Mouse (Mus musculus): ENCODE measurements at regions not wholly inside any gene's neighbourhood (a gene's known extent, or its start where the extent isn't known, plus 50 kb on each side); places are given as distances from the start of the nearest gene placed in this dataset.

DNA sequence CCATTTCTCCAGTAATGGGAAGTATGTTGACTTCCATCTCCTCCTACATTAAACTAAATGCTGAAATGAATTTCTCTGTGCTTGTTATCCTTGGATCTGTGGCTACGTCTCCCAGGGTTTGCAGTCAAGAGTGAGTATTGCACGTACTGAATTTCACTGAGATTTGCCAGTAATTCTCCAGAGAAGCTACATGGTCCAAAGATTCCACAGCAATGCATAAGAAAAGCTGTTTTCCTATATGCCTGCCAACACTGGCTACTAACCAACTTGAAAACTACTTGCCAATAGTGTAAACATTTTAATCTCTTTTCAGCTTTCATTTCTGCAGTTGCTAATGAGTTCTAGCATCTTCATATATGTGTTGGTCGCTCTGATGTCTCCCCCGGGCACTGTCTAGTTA, 164.4 kb downstream of the Cysltr2 start:
- H3K4me2 ChIP-seq: no peak overlapping the region
- H3K27me3 ChIP-seq: no peaks in the 10 kb centered on the region
- ATAC-seq (ENCODE audit: insufficient number of reproducible peaks, insufficient read depth, low FRiP score, low TSS enrichment, low read depth): no peak
- 90% methylated on average over 4 of the region's 4 CpGs for WGBS
- no peak overlapping the region for H3K9ac ChIP-seq (replicated peaks)
- no peaks in the 10 kb centered on the region for H3K36me3 ChIP-seq
- no peak overlapping the region for H3K4me3 ChIP-seq (replicated peaks)
- no peaks in the 10 kb centered on the region for H3K9me3 ChIP-seq
- no peak overlapping the region for H3K27ac ChIP-seq
- no peaks in the 10 kb centered on the region for H3K4me1 ChIP-seq (replicated peaks)

DNA sequence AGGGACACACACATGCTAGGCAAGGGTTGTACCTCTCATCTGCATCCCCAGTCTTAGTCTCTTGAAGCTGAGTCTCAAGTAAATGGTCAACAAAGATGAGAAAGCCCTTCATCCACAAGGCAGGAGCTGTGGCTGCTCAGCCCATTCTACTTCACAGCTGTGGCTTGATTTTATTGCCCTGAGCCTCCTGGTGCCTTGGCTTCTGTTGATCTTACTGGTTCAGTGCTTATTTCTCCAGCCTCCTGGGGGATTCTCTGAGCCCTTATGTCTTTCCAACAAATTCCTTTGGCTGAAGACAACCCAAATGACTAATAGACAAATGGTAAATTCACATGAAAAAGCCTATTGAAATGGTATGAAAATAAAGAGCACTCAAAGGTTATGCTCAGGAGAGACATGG, 167.3 kb upstream of the Fndc3a start:
- no peak for ATAC-seq (ENCODE audit: insufficient number of reproducible peaks, insufficient read depth, low FRiP score, low TSS enrichment, low read depth)
- no peak overlapping the region for H3K27ac ChIP-seq
- no peaks in the 10 kb centered on the region for H3K36me3 ChIP-seq
- no peak overlapping the region for H3K4me3 ChIP-seq (replicated peaks)
- H3K4me1 ChIP-seq (replicated peaks): no peaks in the 10 kb centered on the region
- H3K27me3 ChIP-seq: no peaks in the 10 kb centered on the region
- H3K4me2 ChIP-seq: no peak overlapping the region
- no peak overlapping the region for H3K9ac ChIP-seq (replicated peaks)
- H3K9me3 ChIP-seq: no peaks in the 10 kb centered on the region

DNA sequence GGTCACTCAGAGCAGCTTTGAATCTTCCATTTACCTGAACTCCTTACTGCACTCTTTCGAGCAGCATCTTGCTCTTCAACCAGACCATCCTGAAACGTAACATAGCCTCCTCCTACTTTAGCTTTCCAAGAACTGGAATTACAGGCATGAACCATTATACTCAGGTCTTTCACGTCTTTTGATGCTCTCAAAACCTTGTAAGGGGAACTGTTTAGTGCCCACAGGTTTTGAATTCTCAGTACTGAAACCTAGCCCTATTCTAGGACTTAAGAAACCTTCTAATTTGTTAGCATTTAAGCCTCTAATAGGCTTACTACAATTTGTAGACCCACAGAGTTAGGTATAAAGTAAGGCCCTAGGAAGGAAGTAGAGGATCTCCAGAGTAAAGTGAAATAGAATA, 163.7 kb upstream of the Fndc3a start:
- H3K27ac ChIP-seq: no peak overlapping the region
- H3K9me3 ChIP-seq: no peaks in the 10 kb centered on the region
- H3K36me3 ChIP-seq: no peaks in the 10 kb centered on the region
- no peak for ATAC-seq (ENCODE audit: insufficient number of reproducible peaks, insufficient read depth, low FRiP score, low TSS enrichment, low read depth)
- H3K27me3 ChIP-seq: no peaks in the 10 kb centered on the region
- no peak overlapping the region for H3K4me3 ChIP-seq (replicated peaks)
- 0 out of 2 replicates have a peak, but pooled peaks cover 6% of the 10 kb centered on the region for H3K4me1 ChIP-seq (replicated peaks)
- no peak overlapping the region for H3K4me2 ChIP-seq
- 85% methylated on average over 3 of the region's 3 CpGs for WGBS
- no peak overlapping the region for H3K9ac ChIP-seq (replicated peaks)

GRCm38 (mm10) chr14:72869188-72869749, 159.5 kb upstream of the Fndc3a start:
- 50% methylated on average over 20 of the region's 20 CpGs for WGBS
- Histone ChIP-seq H3K27ac (no peak overlapping the region), H3K4me3 (replicated peaks) (no peak overlapping the region), H3K36me3 (no peaks in the 10 kb centered on the region), H3K9ac (replicated peaks) (no peak overlapping the region), H3K9me3 (no peaks in the 10 kb centered on the region), H3K4me1 (replicated peaks) (0 out of 2 replicates have a peak, but pooled peaks cover 6% of the 10 kb centered on the region), H3K27me3 (no peaks in the 10 kb centered on the region), H3K4me2 (peak overlapping the region; percentile 18; the same call in 1 of the 2 replicates)
- peak; percentile 66; the same call in 1 of the 2 replicates for ATAC-seq (ENCODE audit: insufficient number of reproducible peaks, insufficient read depth, low FRiP score, low TSS enrichment, low read depth)

GRCm38 (mm10) chr14:72866896-72867295, 157.1 kb upstream of the Fndc3a start:
- Histone ChIP-seq H3K4me1 (replicated peaks) (0 out of 2 replicates have a peak, but pooled peaks cover 6% of the 10 kb centered on the region), H3K27ac (no peak overlapping the region), H3K27me3 (no peaks in the 10 kb centered on the region), H3K36me3 (no peaks in the 10 kb centered on the region), H3K9me3 (no peaks in the 10 kb centered on the region), H3K9ac (replicated peaks) (no peak overlapping the region), H3K4me2 (no peak overlapping the region), H3K4me3 (replicated peaks) (no peak overlapping the region)
- 74% methylated on average over 2 of the region's 2 CpGs for WGBS
- no peak for ATAC-seq (ENCODE audit: insufficient number of reproducible peaks, insufficient read depth, low FRiP score, low TSS enrichment, low read depth)

GRCm38 (mm10) chr14:72865531-72865930, 155.7 kb upstream of the Fndc3a start:
- no peak overlapping the region for H3K9ac ChIP-seq (replicated peaks)
- H3K4me1 ChIP-seq (replicated peaks): 0 out of 2 replicates have a peak, but pooled peaks cover 6% of the 10 kb centered on the region
- ATAC-seq (ENCODE audit: insufficient number of reproducible peaks, insufficient read depth, low FRiP score, low TSS enrichment, low read depth): no peak
- no peak overlapping the region for H3K27ac ChIP-seq
- no peak overlapping the region for H3K4me3 ChIP-seq (replicated peaks)
- H3K36me3 ChIP-seq: no peaks in the 10 kb centered on the region
- no peaks in the 10 kb centered on the region for H3K27me3 ChIP-seq
- no peak overlapping the region for H3K4me2 ChIP-seq
- no peaks in the 10 kb centered on the region for H3K9me3 ChIP-seq

DNA sequence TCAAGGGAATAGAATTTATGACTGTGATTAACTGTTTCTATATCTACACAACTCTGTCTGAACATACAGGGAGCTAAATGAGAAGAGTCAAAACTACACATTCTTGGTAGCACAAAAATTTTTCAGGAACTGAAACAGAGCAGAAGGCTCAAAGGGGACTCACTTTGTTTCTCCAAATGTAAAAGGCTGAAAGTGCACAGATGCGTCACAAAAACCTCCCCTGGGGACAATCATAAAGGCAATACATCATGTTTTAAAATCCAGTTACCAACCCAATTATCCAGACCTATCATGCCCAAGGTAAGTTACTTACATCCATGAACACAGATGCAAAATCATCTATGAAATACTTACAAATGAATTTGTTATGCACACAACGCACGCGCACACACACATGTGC, 155.0 kb upstream of the Fndc3a start:
- no peak overlapping the region for H3K27ac ChIP-seq
- no peaks in the 10 kb centered on the region for H3K36me3 ChIP-seq
- H3K9me3 ChIP-seq: no peaks in the 10 kb centered on the region
- 89% methylated on average over 4 of the region's 4 CpGs for WGBS
- no peak overlapping the region for H3K4me3 ChIP-seq (replicated peaks)
- no peak for ATAC-seq (ENCODE audit: insufficient number of reproducible peaks, insufficient read depth, low FRiP score, low TSS enrichment, low read depth)
- 0 out of 2 replicates have a peak, but pooled peaks cover 6% of the 10 kb centered on the region for H3K4me1 ChIP-seq (replicated peaks)
- H3K4me2 ChIP-seq: no peak overlapping the region
- no peak overlapping the region for H3K9ac ChIP-seq (replicated peaks)
- H3K27me3 ChIP-seq: no peaks in the 10 kb centered on the region

- 71% methylated on average over 5 of the region's 5 CpGs for WGBS
- Histone ChIP-seq H3K27ac (no peak overlapping the region), H3K4me1 (replicated peaks) (no peaks in the 10 kb centered on the region), H3K9ac (replicated peaks) (no peak overlapping the region), H3K36me3 (no peaks in the 10 kb centered on the region), H3K4me2 (no peak overlapping the region), H3K9me3 (no peaks in the 10 kb centered on the region), H3K4me3 (replicated peaks) (no peak overlapping the region), H3K27me3 (no peaks in the 10 kb centered on the region)
- no peak for ATAC-seq (ENCODE audit: insufficient number of reproducible peaks, insufficient read depth, low FRiP score, low TSS enrichment, low read depth)
These were observed 154.3 kb upstream of the Fndc3a start for GRCm38 (mm10) chr14:72864130-72864529.

- no peaks in the 10 kb centered on the region for H3K27me3 ChIP-seq
- H3K4me2 ChIP-seq: no peak overlapping the region
- H3K9me3 ChIP-seq: no peaks in the 10 kb centered on the region
- H3K4me3 ChIP-seq (replicated peaks): no peak overlapping the region
- no peak overlapping the region for H3K9ac ChIP-seq (replicated peaks)
- WGBS: 75% methylated on average over 7 of the region's 7 CpGs
- ATAC-seq (ENCODE audit: insufficient number of reproducible peaks, insufficient read depth, low FRiP score, low TSS enrichment, low read depth): no peak
- H3K4me1 ChIP-seq (replicated peaks): no peaks in the 10 kb centered on the region
- no peaks in the 10 kb centered on the region for H3K36me3 ChIP-seq
- no peak overlapping the region for H3K27ac ChIP-seq
These were observed 153.2 kb upstream of the Fndc3a start for GRCm38 (mm10) chr14:72862806-72863526.

DNA sequence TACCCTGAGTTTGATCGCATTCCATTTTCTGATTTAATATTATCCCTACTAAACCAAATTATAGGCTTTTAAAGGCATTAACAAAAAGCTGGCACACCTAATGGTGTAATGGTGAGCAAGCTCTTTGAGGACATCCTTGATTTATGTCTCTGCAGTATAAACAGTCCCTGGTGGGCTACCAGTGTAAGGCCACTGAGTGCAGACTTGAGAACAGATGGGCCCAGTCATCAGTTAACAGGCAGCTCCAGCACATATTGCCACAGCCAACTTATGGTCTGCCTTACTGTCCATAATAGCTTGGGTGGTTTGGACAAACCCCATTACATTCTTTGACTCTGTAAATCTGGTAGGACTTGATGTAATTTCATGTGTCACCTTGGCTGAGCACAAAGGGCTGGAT, 144.4 kb upstream of the Fndc3a start:
- Histone ChIP-seq H3K27me3 (no peaks in the 10 kb centered on the region), H3K27ac (no peak overlapping the region), H3K4me3 (replicated peaks) (no peak overlapping the region), H3K36me3 (no peaks in the 10 kb centered on the region), H3K9ac (replicated peaks) (no peak overlapping the region), H3K4me1 (replicated peaks) (no peaks in the 10 kb centered on the region), H3K9me3 (no peaks in the 10 kb centered on the region), H3K4me2 (no peak overlapping the region)
- WGBS: 95% methylated on average over 1 of the region's 1 CpGs
- no peak for ATAC-seq (ENCODE audit: insufficient number of reproducible peaks, insufficient read depth, low FRiP score, low TSS enrichment, low read depth)

DNA sequence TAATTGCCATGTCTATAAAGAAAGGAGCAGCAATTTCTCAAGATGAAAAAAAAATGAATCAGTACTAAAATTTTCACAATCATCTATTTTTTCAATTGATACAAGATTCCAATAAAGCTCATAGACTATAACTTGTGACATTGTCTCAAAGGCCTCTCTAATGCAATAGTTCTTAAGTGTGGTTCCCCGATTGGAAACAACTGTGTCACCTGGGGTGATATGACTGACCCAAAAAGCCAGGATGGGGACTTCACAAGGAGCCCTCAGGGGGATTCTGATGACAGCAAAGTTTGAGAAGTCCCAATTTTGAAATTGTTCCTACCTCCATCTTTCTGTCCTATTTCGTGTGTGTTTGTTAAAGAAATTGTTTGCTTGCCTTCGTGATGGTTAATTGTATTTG, 143.3 kb upstream of the Fndc3a start:
- WGBS: 82% methylated on average over 3 of the region's 3 CpGs
- ATAC-seq (ENCODE audit: insufficient number of reproducible peaks, insufficient read depth, low FRiP score, low TSS enrichment, low read depth): no peak
- no peak overlapping the region for H3K4me3 ChIP-seq (replicated peaks)

DNA sequence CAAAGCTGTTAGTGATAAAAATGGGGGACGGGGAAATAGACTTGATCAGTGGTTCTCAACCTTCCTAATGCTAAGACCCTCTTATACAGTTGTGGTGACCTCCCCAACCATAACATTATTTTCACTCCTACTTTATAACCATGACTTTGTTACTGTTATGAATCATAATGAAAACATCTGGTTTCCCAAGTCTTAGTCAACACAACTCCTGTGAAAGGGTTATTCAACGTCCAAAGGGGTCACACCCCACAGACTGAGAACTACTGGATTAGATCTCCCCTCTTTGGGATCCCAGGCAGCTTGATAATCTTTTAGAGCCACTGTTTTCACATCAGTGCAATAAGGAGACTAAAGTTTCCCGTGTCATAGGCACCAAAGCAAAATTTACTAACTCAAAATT, 141.1 kb upstream of the Fndc3a start:
- Histone ChIP-seq H3K36me3 (no peaks in the 10 kb centered on the region), H3K27me3 (no peaks in the 10 kb centered on the region), H3K4me2 (no peak overlapping the region), H3K4me1 (replicated peaks) (no peaks in the 10 kb centered on the region), H3K9ac (replicated peaks) (no peak overlapping the region), H3K4me3 (replicated peaks) (no peak overlapping the region), H3K9me3 (no peaks in the 10 kb centered on the region), H3K27ac (no peak overlapping the region)
- WGBS: 80% methylated on average over 3 of the region's 3 CpGs
- ATAC-seq (ENCODE audit: insufficient number of reproducible peaks, insufficient read depth, low FRiP score, low TSS enrichment, low read depth): no peak

More for the DNA sequence above, 143.3 kb upstream of the Fndc3a start:
- Histone ChIP-seq H3K4me1 (replicated peaks) (no peaks in the 10 kb centered on the region), H3K9ac (replicated peaks) (no peak overlapping the region), H3K4me2 (no peak overlapping the region), H3K9me3 (no peaks in the 10 kb centered on the region), H3K27ac (no peak overlapping the region), H3K27me3 (no peaks in the 10 kb centered on the region), H3K36me3 (no peaks in the 10 kb centered on the region)
